ENCODE assay signal across 27 mouse cellular contexts in the genomic region with DNA sequence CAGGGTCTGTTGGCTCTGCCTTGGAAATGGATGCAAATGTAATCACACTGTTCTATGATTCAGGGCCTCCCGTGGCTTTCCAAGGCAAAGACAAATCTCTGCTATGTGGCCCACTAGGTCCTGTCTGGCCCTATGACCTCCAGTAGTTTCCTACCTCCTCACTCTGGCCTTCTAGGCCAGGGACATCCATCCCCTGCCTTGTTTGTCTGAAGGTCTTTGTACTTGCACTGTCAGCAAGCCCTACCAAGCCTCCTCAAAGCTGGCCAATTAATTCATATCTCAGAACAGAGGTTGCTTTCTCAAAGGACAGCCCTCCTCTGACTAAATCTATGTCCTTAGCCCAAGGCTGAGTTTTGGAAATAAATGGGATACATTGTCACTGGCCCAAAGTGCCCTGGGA.
"Had no signal": no experiment of that assay in that cellular context is flagged by ENCODE, and none has a peak within 500 bp of the region (broad histone marks: within the 10 kb centered on the region; RNA-seq: fewer than 3 reads in every experiment).

No protein-coding gene starts in this region.

- H3K4me2 ChIP-seq: heart, embryonic 12.5 days; hindbrain, embryonic 12.5 days; hindbrain, embryonic 15.5 days; limb, embryonic 12.5 days; liver, embryonic 11.5 days; liver, embryonic 13.5 days; liver, embryonic 15.5 days had no signal

- H3K9ac ChIP-seq: heart, embryonic 12.5 days; hindbrain, embryonic 12.5 days; hindbrain, embryonic 15.5 days; limb, embryonic 12.5 days; liver, embryonic 13.5 days; liver, embryonic 15.5 days; liver, postnatal 0 days had no signal

- H3K36me3 ChIP-seq: heart, embryonic 10.5 days; hindbrain, embryonic 10.5 days; hindbrain, embryonic 12.5 days; hindbrain, embryonic 15.5 days; limb, embryonic 10.5 days; limb, embryonic 12.5 days; liver, embryonic 13.5 days; liver, embryonic 15.5 days had no signal

- H3K27ac ChIP-seq: gastrocnemius, adult 2 months; heart, embryonic 10.5 days; hindbrain, embryonic 10.5 days; hindbrain, embryonic 12.5 days; hindbrain, embryonic 15.5 days; hindbrain, postnatal 0 days; layer of hippocampus, adult 2 months; left cerebral cortex, adult 2 months; limb, embryonic 10.5 days; limb, embryonic 12.5 days; liver, embryonic 13.5 days; liver, embryonic 15.5 days had no signal

- H3K4me3 ChIP-seq: gastrocnemius, adult 2 months; heart, embryonic 10.5 days; heart, embryonic 12.5 days; hindbrain, embryonic 10.5 days; hindbrain, embryonic 12.5 days; hindbrain, embryonic 15.5 days; layer of hippocampus, adult 2 months; left cerebral cortex, adult 2 months; limb, embryonic 10.5 days; limb, embryonic 12.5 days; liver, embryonic 13.5 days; liver, embryonic 15.5 days had no signal

- H3K27me3 ChIP-seq: heart, embryonic 12.5 days; hindbrain, embryonic 12.5 days; hindbrain, embryonic 15.5 days; limb, embryonic 12.5 days; liver, embryonic 13.5 days; liver, embryonic 15.5 days had no signal

- H3K9me3 ChIP-seq: heart, embryonic 10.5 days; heart, embryonic 12.5 days; hindbrain, embryonic 10.5 days; hindbrain, embryonic 12.5 days; hindbrain, embryonic 15.5 days; limb, embryonic 10.5 days; limb, embryonic 12.5 days; liver, embryonic 13.5 days; liver, embryonic 15.5 days had no signal

- DNase-seq: gastrocnemius, adult 2 months; gastrocnemius, postnatal 10 days; gastrocnemius, postnatal 25 days; heart, adult 18-20 months; heart, postnatal 10 days; heart, postnatal 4 days; kidney, adult 18-20 months; kidney, adult 8-10 months; kidney, postnatal 10 days; kidney, postnatal 25 days; kidney, postnatal 4 days; liver; liver, embryonic 13.5 days; liver, postnatal 0 days had no signal

- ATAC-seq: hindbrain, postnatal 0 days; intestine, embryonic 16.5 days; liver, postnatal 0 days had no signal

- H3K4me1 ChIP-seq: heart, embryonic 10.5 days; heart, embryonic 12.5 days; hindbrain, embryonic 10.5 days; hindbrain, embryonic 12.5 days; hindbrain, embryonic 15.5 days; limb, embryonic 10.5 days; limb, embryonic 12.5 days; liver, embryonic 13.5 days; liver, embryonic 15.5 days had no signal
